Mouse (Mus musculus): ENCODE measurements around the gene Creb5. TPM values are rescaled to one million over a fixed set of nuclear protein-coding genes. Genes with fewer than 3 reads are reported as not detected.
A peak's percentile ranks its signal among the peaks of the same experiment; 100 is the strongest.

Creb5 gene
- total RNA-seq, 2 experiments from 2014 or later: 2.9 to 4.7 TPM

DNA sequence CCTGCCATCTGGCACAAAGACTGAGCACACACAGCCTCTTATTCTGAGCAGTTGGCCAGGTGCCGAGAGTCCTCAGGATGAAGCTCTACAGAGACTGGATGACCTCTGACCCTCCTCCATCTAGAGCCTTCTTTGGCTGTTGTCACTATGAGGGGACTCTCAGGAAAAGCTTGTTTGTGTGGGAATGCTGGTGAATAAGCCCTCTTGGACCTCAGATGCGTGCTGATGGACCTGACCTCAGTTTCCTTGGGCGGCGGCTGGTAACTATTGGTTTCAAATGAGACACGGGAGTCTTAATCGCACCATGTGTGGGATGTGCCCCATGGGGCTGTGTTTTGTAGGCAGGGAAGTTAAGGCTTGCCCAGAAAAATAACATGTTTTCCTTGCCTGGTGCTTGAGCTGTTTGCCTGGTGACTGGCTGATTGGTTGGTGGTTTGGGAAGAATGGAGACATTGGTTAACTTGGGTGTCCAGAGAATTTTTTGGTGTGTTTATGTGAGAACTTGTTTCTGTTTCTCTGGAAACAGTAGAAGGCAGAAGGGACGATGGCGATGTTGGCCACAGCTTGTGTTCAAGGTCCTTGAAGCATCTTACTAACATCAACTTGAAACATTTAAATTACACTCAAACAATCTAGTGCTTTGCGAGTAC, 65.4 kb downstream of the Creb5 start:
- H3K4me3 ChIP-seq: no peak overlapping the region
- H3K27ac ChIP-seq: no peak overlapping the region
- TF ChIP-seq CTCF (IDR thresholded peaks at IDR 0.05): no peak
- DNase-seq (ENCODE audit: extremely low spot score in 1 of 2, low spot score in 2 of 2): no peak
- intact Hi-C loops (cut with DNase I): no loop called here

DNA sequence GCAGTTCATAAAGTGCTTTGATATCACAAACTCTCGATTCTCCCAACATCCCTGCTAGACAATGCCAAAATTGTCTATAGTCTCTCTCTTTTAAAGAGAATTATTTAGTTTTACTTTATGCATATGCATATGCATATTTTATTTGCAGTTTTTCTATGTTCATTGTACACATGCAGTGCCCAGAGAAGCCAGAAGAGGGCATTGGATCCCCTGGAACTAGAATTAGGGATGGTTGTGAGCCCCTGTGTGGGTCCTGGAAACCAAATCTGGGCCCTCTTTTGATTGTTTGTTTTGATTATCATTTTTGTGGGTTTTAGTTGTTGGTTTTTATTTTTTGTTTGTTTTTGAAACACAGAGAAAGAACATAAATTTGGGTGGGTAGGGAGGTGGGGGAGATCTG, 69.3 kb downstream of the Creb5 start:
- intact Hi-C loops (cut with DNase I): no loop called here
- TF ChIP-seq CTCF (IDR thresholded peaks at IDR 0.05): peak; percentile 24
- Histone ChIP-seq H3K4me3 (no peak overlapping the region), H3K27ac (no peak overlapping the region)
- DNase-seq (ENCODE audit: extremely low spot score in 1 of 2, low spot score in 2 of 2): no peak

DNA sequence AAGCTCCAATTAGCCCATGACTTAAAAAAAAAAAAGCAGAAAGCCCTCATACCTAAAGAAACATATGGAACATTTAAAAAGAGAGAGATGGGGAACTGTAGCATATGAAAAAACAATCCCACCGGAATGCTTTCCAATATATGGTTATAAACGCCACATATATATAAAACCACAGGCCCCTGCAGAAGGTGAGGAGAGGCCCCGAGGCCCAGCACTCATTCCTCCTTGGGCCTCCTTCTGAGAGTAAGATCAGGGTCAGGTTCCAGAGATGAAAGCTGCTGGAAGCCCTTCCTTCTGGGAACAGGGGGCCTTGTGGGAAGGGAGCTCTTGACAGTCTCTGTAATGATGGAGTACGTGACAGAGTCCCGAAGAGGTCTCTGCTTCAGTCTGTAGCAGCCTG, 76.5 kb downstream of the Creb5 start:
- DNase-seq (ENCODE audit: extremely low spot score in 1 of 2, low spot score in 2 of 2): no peak
- Histone ChIP-seq H3K4me3 (no peak overlapping the region), H3K27ac (no peak overlapping the region)
- intact Hi-C loops (cut with DNase I): no loop called here
- TF ChIP-seq CTCF (IDR thresholded peaks at IDR 0.05): no peak

DNA sequence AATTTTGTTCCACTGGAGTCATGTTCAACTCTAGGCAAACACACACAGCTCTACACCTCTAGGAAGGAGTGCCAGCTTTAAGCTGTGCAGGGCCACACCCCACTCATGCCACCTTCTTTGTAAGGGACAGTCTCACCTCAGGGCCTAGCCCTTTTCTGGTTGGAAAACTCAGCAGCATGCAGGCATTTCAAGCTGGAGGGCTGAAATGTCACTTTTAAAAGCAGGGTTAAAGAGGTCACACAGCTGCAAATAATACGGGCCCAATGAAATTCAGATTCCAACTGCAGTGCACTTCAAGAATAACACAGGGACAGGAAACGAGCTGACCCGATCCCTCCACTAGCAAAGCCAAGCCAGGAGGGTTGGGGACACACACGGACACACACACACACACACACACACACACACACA, 76.9 kb downstream of the Creb5 start:
- TF ChIP-seq CTCF (IDR thresholded peaks at IDR 0.05): no peak
- intact Hi-C loops (cut with DNase I): no loop called here
- no peak for DNase-seq (ENCODE audit: extremely low spot score in 1 of 2, low spot score in 2 of 2)
- H3K4me3 ChIP-seq: no peak overlapping the region
- no peak overlapping the region for H3K27ac ChIP-seq

DNA sequence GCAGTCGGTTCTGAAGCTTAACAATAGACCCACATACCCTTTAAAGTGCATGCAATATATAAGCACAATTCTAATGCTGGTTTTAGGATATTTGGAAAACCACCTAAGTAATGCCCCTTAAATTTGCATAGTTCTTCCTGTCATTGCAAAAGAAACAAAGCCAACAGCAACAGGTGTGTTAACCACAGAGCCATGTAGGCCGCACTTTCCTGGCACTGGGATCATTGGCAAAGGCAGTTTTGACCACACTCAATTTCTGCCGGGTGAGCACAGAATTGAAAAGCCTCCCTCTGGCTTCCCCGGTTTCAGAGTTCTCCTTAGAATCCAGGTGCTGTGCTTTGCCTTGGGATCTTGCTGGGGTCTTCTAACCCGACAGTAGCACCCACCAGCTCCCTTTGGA, 82.1 kb downstream of the Creb5 start:
- DNase-seq (ENCODE audit: extremely low spot score in 1 of 2, low spot score in 2 of 2): no peak
- no peak for TF ChIP-seq CTCF (IDR thresholded peaks at IDR 0.05)
- no peak overlapping the region for H3K27ac ChIP-seq
- intact Hi-C loops (cut with DNase I): no loop called here
- no peak overlapping the region for H3K4me3 ChIP-seq

DNA sequence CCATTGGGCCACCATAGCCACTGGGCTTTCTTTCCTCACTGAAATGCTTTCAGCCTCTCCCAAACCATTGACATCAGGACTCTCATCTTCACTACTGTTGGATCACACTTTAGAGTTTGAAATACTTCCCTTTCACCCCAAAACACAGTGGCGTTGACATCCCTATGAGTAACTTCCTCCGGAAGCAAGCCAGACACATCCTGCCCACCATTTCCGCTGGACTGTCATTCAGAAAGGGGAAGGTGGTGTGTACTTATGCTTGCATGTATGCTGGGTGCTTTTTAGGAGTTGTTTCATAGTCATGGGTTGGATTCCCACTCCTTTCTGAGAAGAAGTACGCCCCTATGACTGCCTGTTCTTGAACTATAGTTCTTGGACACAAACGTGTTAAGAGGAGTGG, 82.9 kb downstream of the Creb5 start:
- no peak overlapping the region for H3K27ac ChIP-seq
- no peak for TF ChIP-seq CTCF (IDR thresholded peaks at IDR 0.05)
- intact Hi-C loops (cut with DNase I): no loop called here
- H3K4me3 ChIP-seq: no peak overlapping the region
- no peak for DNase-seq (ENCODE audit: extremely low spot score in 1 of 2, low spot score in 2 of 2)

DNA sequence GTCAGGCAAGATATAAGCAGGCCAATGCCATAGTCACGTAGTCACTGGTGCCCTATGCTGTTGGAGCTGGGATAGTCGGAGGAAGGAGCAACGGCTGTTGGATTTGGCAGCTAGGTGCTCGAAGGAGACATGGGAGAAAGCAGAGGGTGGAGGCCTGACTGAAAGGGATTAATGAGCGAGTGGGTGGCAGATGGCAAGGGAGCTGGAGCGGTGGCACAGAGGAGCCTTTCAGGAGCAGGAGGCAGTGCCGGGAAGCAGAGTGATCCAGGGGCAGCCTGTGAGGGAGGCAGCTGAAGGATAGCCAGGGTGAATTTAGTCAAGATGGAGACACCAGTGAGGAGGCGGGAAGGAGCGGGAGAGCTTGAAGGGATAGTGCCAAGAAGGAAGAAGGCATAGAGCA, 84.9 kb downstream of the Creb5 start:
- no peak for TF ChIP-seq CTCF (IDR thresholded peaks at IDR 0.05)
- Histone ChIP-seq H3K4me3 (no peak overlapping the region), H3K27ac (no peak overlapping the region)
- intact Hi-C loops (cut with DNase I): no loop called here
- DNase-seq (ENCODE audit: extremely low spot score in 1 of 2, low spot score in 2 of 2): no peak

DNA sequence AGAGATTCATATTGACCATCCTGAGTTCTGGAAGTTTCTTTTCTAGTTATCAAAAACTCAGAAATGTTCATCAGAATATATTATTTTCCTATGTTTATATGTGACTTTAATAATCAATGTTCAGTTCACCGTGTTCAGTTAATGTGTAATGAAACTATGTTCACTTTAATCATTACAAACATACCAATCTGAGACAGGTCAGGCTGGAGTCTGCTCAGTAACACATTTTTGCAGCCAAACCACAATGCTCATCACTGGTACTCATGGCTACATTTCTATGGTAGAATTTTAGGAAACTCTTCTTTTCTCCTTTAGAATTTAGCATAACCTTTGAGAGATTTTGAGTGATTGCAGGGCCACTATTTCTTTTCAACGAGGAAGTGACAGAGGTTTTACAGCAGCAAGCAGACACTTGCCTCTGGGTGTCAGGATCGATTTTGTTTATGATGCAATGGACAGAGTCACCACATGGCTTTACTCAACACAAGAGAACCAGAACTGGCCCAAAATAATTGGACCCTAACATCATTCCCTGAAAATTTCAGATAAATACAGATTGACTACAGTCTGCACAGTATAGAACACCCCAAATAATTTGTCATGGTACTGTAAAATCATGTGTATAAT, 87.4 kb downstream of the Creb5 start:
- intact Hi-C loops (cut with DNase I): no loop called here
- no peak for TF ChIP-seq CTCF (IDR thresholded peaks at IDR 0.05)
- Histone ChIP-seq H3K4me3 (no peak overlapping the region), H3K27ac (no peak overlapping the region)
- DNase-seq (ENCODE audit: extremely low spot score in 1 of 2, low spot score in 2 of 2): no peak

DNA sequence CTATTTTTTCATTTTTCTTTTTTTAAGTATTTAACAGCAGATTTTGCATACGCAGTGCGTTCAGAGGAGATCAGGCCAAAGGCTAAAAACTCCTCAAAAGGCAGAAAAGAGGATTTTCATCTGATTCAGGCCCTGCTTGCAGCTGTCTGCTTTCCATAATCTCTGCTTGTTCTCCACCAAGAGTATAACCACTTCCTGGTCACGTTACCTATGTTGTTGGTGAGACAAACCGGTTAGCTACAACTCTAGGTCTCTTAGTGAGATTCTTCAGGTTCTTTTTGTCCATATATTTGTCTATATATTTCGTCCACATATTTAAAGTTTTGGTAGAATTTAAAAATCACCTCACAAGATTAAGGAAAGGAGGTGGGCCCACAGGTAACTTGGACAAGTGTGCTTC, 102.2 kb downstream of the Creb5 start:
- no peak for DNase-seq (ENCODE audit: extremely low spot score in 1 of 2, low spot score in 2 of 2)
- no peak overlapping the region for H3K4me3 ChIP-seq
- intact Hi-C loops (cut with DNase I): no loop called here
- H3K27ac ChIP-seq: no peak overlapping the region
- no peak for TF ChIP-seq CTCF (IDR thresholded peaks at IDR 0.05)

DNA sequence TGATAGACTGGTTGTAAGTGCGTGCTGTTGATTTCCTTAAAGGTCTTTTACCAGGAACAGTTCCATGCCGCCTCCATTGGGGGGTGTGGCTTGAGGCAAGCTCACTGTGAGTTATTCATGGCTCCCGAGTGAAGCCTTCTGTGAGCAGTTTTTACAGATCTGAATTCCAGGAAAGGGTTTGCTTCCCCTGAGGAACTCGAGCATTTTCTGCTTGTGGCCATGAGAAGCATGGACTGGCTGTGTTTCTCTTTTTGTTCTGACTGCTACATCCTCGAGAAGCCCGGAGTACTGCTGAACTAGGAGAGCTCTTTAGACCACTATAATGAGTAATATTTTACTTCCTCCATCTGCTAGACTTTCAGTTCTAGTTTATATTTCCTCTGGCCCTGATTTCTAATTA, 103.3 kb downstream of the Creb5 start:
- peak in 1 of 2 experiments; percentile 36 for DNase-seq (ENCODE audit: extremely low spot score in 1 of 2, low spot score in 2 of 2)
- intact Hi-C loops (cut with DNase I): no loop called here
- no peak overlapping the region for H3K4me3 ChIP-seq

DNA sequence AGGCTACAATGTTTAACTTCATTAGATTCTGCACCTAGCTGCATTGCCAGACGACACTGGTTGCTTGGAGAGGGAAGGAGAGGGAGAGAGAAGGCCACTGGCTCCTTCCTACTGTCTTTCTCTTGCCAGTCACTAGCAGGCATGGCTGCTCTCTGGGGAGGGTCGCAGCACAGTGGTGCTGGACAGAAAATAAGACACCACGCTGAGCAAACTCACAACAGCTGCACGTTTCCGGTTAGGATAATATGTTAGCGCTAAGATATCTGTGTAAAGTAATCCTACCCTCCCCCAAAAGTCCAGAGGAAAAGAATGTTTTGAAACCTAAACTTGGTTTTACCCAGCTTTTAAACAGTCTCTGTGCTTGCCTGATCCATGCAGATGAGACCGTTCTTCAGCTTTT, 107.0 kb downstream of the Creb5 start:
- intact Hi-C loops (cut with DNase I): no loop called here
- H3K27ac ChIP-seq: no peak overlapping the region
- no peak for DNase-seq (ENCODE audit: extremely low spot score in 1 of 2, low spot score in 2 of 2)
- TF ChIP-seq CTCF (IDR thresholded peaks at IDR 0.05): no peak
- no peak overlapping the region for H3K4me3 ChIP-seq

More for the DNA sequence above, 103.3 kb downstream of the Creb5 start:
- peak; percentile 11; the same call in 1 of the 2 replicates for TF ChIP-seq CTCF (IDR thresholded peaks at IDR 0.05)
- H3K27ac ChIP-seq: no peak overlapping the region

DNA sequence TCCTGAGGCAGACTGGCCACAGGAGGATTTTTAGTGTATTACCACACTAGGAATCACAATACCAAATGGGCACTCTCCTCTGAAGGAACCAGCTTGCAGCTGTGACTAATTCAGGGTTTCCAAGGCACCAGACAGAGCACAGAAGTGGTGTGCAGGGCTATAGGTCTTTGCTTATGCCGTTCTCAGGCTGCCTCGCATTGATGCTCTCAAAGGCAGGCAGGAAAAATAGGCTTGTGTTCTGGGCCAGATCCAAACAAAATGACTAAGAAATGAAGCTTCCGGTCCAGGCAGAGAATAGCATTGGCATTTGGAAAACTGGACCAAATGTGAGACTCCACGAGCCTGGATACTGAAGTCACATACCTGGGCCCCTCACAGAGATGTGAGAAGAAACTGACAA, 108.1 kb downstream of the Creb5 start:
- Histone ChIP-seq H3K27ac (no peak overlapping the region), H3K4me3 (no peak overlapping the region)
- intact Hi-C loops (cut with DNase I): no loop called here
- no peak for DNase-seq (ENCODE audit: extremely low spot score in 1 of 2, low spot score in 2 of 2)
- TF ChIP-seq CTCF (IDR thresholded peaks at IDR 0.05): no peak

DNA sequence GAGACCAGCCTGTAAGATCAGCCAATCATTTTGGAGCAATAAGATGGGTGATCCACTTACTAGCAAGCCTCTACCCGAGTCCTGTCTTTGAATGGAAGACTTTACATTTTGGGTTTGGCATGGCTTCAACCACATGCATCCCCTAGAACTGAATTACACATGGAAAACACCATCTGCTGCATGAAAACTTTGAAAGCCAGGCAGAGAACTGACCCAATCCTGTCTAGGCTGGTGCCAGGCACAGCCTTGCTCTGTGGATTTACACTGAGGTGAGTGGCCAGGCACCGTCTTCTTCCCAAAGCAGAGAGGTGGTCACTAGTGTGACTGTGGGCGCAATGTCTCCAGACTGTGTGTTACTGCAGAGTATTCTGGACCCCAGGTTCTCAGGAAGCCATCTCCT, 109.4 kb downstream of the Creb5 start:
- DNase-seq (ENCODE audit: extremely low spot score in 1 of 2, low spot score in 2 of 2): no peak
- TF ChIP-seq CTCF (IDR thresholded peaks at IDR 0.05): no peak
- intact Hi-C loops (cut with DNase I): no loop called here
- H3K27ac ChIP-seq: no peak overlapping the region
- H3K4me3 ChIP-seq: no peak overlapping the region

Measured in left cerebral cortex, adult 2 months (tissue).